Mouse (Mus musculus) lung, embryonic 15.5 days (tissue): ENCODE results near the gene Ttll11. TPM values are rescaled to one million over a fixed set of nuclear protein-coding genes. Genes with fewer than 3 reads are reported as not detected.

Source experiments
- ATAC-seq: fragments of 200-750 bp; cut with Nextera tagmentation; 2 replicates; pipeline ENCODE4 v1.8.0; 2017; ENCODE audit warnings: moderate number of reproducible peaks, borderline replicate concordance; ENCODE audit not compliant: low FRiP score, low TSS enrichment; ENCODE audit errors: extremely low read depth
- H3K27ac ChIP-seq: fragments of 300-500 bp; sonication (generic); 2 replicates; pipeline ENCODE4 v1.5.1; 2015; ENCODE audit warnings: moderate library complexity, mild to moderate bottlenecking, inconsistent platforms
- H3K27me3 ChIP-seq: fragments of 300-500 bp; sonication (generic); 2 replicates; pipeline ENCODE4 v1.6.1; 2015; ENCODE audit warnings: inconsistent platforms
- H3K36me3 ChIP-seq: fragments of 300-500 bp; sonication (generic); 2 replicates; pipeline ENCODE4 v1.6.1; 2015; ENCODE audit warnings: inconsistent platforms
- H3K4me1 ChIP-seq: fragments of 300-500 bp; sonication (generic); 2 replicates; pipeline ENCODE4 v1.6.1; 2015; ENCODE audit warnings: inconsistent platforms
- H3K4me2 ChIP-seq: fragments of 300-500 bp; sonication (generic); 2 replicates; pipeline ENCODE4 v1.6.1; 2015; ENCODE audit warnings: inconsistent platforms, mild to moderate bottlenecking, moderate library complexity
- H3K4me3 ChIP-seq: fragments of 300-500 bp; sonication (generic); 2 replicates; pipeline ENCODE4 v1.5.1; 2015; ENCODE audit warnings: mild to moderate bottlenecking, inconsistent platforms
- H3K9ac ChIP-seq: fragments of 300-500 bp; sonication (generic); 2 replicates; pipeline ENCODE4 v1.6.1; 2015; ENCODE audit warnings: inconsistent platforms
- H3K9me3 ChIP-seq: fragments of 300-500 bp; sonication (generic); 2 replicates; pipeline ENCODE4 v1.6.1; 2016; ENCODE audit warnings: inconsistent platforms
- WGBS: fragments of 180-500 bp; shearing (Covaris S2); methylation state at CpG from one replicate; pipeline ENCODE4 v1.1.7; 2015; 5-methylcytosine and 5-hydroxymethylcytosine counted together
- polyA plus RNA-seq: library from polyadenylated mRNA; unstranded; fragments of >200 nt; fragmentation: Nextera tagmentation; extraction: Ambion mirVana; gene quantifications from 2 replicates; pipeline ENCODE4 v1.2.1, GENCODE M21; 2015

Ttll11 gene
- polyA plus RNA-seq, 1 experiment from 2014 or later: 0.77 TPM

DNA sequence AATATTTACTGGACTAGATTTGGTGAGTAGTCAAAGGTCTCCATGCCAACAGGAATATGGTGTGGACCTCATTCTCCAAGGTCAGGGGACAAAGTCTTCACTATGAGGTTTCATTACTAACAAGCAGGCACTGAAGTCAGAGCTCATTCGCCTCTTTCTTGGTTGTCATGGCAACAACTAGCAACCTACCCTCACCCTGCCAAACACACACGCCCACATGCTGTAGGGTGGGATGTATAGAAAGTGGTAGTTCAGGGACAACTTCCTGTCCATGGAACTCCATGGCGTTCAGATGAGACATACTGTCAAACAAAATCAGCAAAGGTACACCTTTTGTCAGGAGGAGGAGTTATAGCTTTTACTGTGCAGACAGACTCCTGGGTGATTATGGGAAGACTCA is 170.6 kb downstream of the Ttll11 start:
- no peaks in the 10 kb centered on the region for H3K36me3 ChIP-seq
- no peak overlapping the region for H3K4me3 ChIP-seq
- ATAC-seq: no peak
- H3K4me2 ChIP-seq: no peak overlapping the region
- no peak overlapping the region for H3K27ac ChIP-seq
- H3K9me3 ChIP-seq: no peaks in the 10 kb centered on the region
- H3K4me1 ChIP-seq: no peaks in the 10 kb centered on the region
- WGBS: 17% methylated on average over 3 of the region's 3 CpGs
- H3K27me3 ChIP-seq: no peaks in the 10 kb centered on the region; the same call in 1 of the 2 replicates
- H3K9ac ChIP-seq: no peak overlapping the region

DNA sequence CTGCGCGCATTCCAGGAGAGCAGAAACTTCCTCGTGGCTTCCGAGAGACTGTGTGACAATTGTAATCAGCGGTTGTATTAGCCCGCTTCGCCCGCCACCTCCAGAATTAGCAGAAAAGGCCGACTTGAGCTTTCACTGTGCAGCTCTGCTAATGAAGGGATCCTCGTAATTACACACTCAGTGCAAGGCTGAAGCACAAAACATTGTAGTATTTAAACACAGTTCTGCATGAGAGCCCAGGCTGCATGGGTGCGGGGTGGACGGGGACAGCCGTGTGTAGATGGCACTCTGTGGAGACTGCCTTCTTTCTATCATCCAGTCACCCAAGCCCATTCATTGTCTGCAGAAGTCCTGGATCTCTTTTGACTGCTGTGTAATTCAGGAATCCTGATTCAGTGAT is 173.8 kb downstream of the Ttll11 start:
- no peak for ATAC-seq
- Histone ChIP-seq H3K9ac (no peak overlapping the region), H3K36me3 (no peaks in the 10 kb centered on the region), H3K9me3 (no peaks in the 10 kb centered on the region), H3K4me2 (no peak overlapping the region), H3K27me3 (no peaks in the 10 kb centered on the region; the same call in 1 of the 2 replicates), H3K27ac (no peak overlapping the region), H3K4me3 (no peak overlapping the region), H3K4me1 (no peaks in the 10 kb centered on the region)
- WGBS: 78% methylated on average over 13 of the region's 13 CpGs

DNA sequence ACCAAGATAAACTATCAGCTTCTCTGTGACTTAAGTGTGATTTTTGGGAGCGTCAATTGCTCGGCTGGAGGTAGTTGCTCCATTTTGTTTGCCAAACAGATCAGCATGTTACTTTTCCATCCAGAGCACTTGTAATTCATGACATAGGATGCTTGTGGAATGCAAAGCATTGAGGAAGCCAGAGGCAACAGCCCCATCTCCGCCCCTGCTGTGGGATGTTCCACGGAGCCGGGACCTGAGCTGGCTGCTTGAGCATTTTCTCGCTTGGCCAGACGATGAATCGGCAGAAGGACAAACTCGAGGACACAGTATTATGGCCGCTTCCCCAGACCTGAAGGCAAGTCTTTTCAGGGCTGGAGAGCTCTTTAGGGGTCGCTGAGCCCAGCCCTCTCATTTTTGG is 176.6 kb downstream of the Ttll11 start:
- no peak overlapping the region for H3K27ac ChIP-seq
- no peaks in the 10 kb centered on the region for H3K4me1 ChIP-seq
- H3K36me3 ChIP-seq: no peaks in the 10 kb centered on the region
- H3K9ac ChIP-seq: no peak overlapping the region
- 82% methylated on average over 11 of the region's 11 CpGs for WGBS
- no peak overlapping the region for H3K4me3 ChIP-seq
- H3K9me3 ChIP-seq: no peaks in the 10 kb centered on the region
- H3K27me3 ChIP-seq: no peaks in the 10 kb centered on the region
- ATAC-seq: no peak
- no peak overlapping the region for H3K4me2 ChIP-seq

DNA sequence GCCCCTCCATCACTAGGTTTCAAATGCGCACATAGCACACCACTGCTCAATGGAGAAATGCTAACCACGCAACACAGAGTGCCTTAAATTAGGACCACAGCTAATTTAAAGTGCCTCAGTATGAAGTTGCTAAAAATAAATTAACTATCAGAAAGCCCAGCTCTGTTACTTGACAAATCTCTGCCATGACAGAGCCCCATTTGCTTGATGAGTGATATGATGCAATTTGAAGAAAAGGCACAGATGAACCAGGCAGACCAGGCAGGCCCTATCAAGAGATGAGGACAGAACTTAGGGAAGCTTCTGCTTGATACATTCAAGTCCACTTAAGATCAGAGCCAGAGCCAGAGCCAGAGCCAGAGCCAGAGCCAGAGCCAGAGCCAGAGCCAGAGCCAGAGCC is 178.0 kb downstream of the Ttll11 start:
- no peaks in the 10 kb centered on the region for H3K4me1 ChIP-seq
- no peak overlapping the region for H3K9ac ChIP-seq
- no peak overlapping the region for H3K4me2 ChIP-seq
- no peak overlapping the region for H3K27ac ChIP-seq
- no peaks in the 10 kb centered on the region for H3K9me3 ChIP-seq
- no peaks in the 10 kb centered on the region for H3K36me3 ChIP-seq
- H3K27me3 ChIP-seq: no peaks in the 10 kb centered on the region
- 89% methylated on average over 2 of the region's 2 CpGs for WGBS
- ATAC-seq: no peak
- H3K4me3 ChIP-seq: no peak overlapping the region

DNA sequence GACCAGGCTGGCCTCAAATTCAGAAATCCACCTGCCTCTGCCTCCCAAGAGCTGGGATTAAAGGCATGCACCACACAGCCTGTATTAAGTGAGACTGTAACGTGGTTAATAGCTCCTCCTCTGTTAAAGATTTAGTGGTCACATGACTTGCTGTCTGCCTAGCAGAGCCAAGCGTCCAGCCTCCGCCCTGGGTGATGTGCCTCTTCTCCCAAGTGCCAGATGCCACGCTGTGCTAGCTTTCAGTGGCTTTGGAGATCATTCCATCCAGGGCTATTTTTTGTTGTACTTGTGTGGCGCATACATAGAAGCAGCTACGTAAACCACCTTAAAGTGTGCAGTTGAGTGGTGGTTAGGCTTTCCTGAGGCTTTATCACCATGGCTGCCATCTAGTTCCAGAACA is 180.6 kb downstream of the Ttll11 start:
- WGBS: 72% methylated on average over 6 of the region's 6 CpGs
- no peaks in the 10 kb centered on the region for H3K36me3 ChIP-seq

DNA sequence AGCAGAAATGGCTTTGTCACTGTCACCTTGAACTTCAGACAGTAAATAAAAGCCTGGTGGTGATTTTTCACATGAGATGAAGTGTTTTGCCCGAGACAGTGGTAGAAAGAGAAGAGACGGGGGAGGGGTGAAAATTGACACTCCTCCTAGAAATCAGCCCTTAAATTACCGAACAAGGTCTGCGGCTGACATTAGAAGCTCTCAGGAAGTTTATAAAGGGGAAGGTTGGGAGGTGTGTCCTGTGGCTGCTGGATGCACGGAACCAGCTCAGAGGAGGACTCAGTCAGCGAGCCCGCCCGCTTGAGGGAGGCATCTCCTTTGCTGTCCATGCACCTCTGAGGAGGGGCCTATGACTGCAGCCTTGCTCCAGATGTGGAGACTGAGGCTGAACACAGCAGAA is 181.7 kb downstream of the Ttll11 start:
- Histone ChIP-seq H3K27ac (no peak overlapping the region), H3K9ac (no peak overlapping the region), H3K4me3 (no peak overlapping the region), H3K27me3 (no peaks in the 10 kb centered on the region), H3K36me3 (no peaks in the 10 kb centered on the region), H3K4me1 (no peaks in the 10 kb centered on the region), H3K9me3 (no peaks in the 10 kb centered on the region), H3K4me2 (no peak overlapping the region)
- 26% methylated on average over 8 of the region's 8 CpGs for WGBS
- ATAC-seq: no peak

More for the DNA sequence above, 180.6 kb downstream of the Ttll11 start:
- no peak for ATAC-seq
- Histone ChIP-seq H3K27ac (no peak overlapping the region), H3K27me3 (no peaks in the 10 kb centered on the region), H3K4me2 (no peak overlapping the region), H3K9ac (no peak overlapping the region), H3K4me1 (no peaks in the 10 kb centered on the region), H3K4me3 (no peak overlapping the region), H3K9me3 (no peaks in the 10 kb centered on the region)

DNA sequence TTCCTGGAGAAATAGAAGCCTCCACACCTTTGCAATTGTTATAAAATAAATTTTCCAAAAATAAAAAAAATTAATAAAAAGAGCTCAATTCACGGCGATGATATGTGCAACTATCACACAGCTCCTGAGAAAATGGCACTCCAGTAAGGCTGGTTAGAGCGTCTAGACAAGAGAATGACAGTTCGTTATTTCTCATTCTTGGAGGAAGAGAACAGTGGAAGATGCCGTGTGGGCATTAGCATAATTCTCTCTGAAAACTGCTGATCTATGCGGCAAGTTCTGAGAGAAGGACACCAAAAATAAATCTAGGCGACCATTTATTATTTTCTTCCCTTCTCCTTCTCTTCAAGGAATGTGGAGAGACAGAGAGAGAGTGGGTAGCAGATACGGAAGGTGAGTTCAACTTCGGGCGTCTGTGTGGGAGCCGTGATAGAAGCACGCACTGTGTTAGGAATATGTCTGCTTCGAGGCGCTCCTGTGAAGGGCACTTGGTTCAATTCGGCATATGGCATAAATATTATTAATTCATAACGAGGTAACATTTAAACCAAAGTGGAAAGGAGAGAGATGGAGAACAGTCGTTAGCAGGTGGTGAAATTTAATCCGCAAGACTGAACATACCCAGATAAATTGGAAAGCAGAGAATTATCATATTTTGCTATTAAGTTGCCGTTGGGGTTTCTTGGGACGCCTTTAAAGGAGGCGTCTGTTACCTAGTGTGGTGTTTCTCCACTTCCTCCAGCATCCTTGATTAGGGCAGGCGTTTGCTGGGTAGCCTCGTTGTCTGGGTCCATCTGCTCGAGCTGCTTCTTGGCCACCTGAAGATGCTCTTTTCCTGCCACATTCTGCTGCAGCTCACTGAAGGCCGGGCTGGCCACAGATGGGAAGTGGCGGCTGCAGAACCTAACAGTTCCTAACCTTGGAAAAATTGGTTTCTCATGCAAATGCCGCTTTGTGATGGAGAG is 190.1 kb downstream of the Ttll11 start:
- Histone ChIP-seq H3K9ac (no peak overlapping the region), H3K27me3 (no peaks in the 10 kb centered on the region), H3K36me3 (no peaks in the 10 kb centered on the region), H3K4me3 (no peak overlapping the region), H3K27ac (no peak overlapping the region), H3K4me1 (no peaks in the 10 kb centered on the region), H3K4me2 (no peak overlapping the region), H3K9me3 (no peaks in the 10 kb centered on the region)
- WGBS: 79% methylated on average over 27 of the region's 27 CpGs
- ATAC-seq: no peak

DNA sequence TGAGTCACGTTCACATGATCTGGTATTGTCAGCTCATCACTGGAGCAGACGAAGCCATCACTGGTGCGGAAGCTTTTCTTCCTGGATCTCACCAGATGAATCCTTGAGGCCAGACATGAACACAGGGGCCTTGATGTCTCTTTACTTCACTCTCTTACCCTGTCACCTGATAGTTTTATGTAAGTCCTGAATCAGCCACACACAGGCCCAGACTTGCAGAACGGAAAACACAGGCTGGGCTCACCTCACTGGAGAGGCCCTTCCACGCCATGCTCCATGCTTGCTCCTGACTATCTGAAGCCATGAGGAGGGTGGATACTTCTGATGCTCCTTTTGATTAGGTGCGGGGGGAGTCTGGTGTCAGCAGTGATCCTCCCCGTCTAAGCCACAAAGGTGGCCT is 193.8 kb downstream of the Ttll11 start:
- Histone ChIP-seq H3K4me2 (no peak overlapping the region), H3K4me3 (no peak overlapping the region), H3K9me3 (no peaks in the 10 kb centered on the region), H3K36me3 (no peaks in the 10 kb centered on the region), H3K4me1 (0 out of 2 replicates have a peak, but pooled peaks cover 6% of the 10 kb centered on the region), H3K27ac (no peak overlapping the region), H3K9ac (no peak overlapping the region), H3K27me3 (no peaks in the 10 kb centered on the region)
- no peak for ATAC-seq
- 81% methylated on average over 7 of the region's 7 CpGs for WGBS

DNA sequence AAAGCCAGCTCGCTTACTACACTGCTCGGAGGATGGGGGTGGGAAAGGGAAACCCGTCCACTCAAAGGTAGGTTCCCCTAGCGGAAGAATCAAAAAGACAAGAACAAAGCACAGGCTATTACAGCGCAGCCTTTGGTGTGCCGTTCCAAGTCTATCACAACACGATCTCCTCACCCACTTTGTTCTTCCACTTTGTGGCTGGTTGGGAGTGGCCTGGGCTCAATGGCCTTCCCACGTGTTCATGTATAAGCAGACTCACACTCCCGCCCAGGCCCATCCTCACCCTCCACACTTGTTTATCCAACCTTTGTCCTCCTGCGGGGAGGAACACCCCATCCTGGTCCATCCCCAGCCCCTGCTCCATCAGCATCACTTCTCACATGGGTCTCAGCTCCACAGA is 196.3 kb downstream of the Ttll11 start:
- H3K9ac ChIP-seq: no peak overlapping the region
- H3K27ac ChIP-seq: no peak overlapping the region
- H3K4me2 ChIP-seq: no peak overlapping the region
- no peak for ATAC-seq
- 44% methylated on average over 10 of the region's 10 CpGs for WGBS
- H3K4me3 ChIP-seq: no peak overlapping the region
- H3K36me3 ChIP-seq: no peaks in the 10 kb centered on the region
- no peaks in the 10 kb centered on the region for H3K27me3 ChIP-seq
- no peaks in the 10 kb centered on the region for H3K9me3 ChIP-seq
- H3K4me1 ChIP-seq: 0 out of 2 replicates have a peak, but pooled peaks cover 6% of the 10 kb centered on the region

DNA sequence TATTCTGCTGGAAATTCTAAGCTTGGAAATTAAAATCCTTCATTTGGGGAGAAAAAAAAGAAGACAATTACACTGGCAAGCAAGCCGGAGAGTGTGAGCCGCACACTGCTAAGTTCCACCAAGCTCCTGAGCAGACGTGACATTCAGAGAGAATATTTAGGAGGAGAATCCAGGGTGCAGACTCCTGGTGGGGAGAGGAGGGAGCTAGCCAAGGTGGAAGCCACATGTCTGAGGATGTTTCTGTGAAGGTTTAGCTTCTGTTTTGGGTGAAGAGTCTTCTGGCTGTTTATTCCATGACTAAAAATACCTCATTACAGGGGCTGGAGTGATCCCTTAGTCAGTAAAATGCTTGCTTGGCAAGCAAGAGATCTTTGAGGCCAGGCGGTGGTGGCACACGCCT is 200.4 kb downstream of the Ttll11 start:
- H3K9me3 ChIP-seq: no peaks in the 10 kb centered on the region
- H3K27me3 ChIP-seq: no peaks in the 10 kb centered on the region
- H3K27ac ChIP-seq: no peak overlapping the region
- WGBS: 86% methylated on average over 5 of the region's 5 CpGs
- ATAC-seq: no peak
- H3K4me3 ChIP-seq: no peak overlapping the region
- H3K4me1 ChIP-seq: peaks cover 14% of the 10 kb centered on the region
- no peak overlapping the region for H3K4me2 ChIP-seq
- no peak overlapping the region for H3K9ac ChIP-seq
- H3K36me3 ChIP-seq: no peaks in the 10 kb centered on the region

DNA sequence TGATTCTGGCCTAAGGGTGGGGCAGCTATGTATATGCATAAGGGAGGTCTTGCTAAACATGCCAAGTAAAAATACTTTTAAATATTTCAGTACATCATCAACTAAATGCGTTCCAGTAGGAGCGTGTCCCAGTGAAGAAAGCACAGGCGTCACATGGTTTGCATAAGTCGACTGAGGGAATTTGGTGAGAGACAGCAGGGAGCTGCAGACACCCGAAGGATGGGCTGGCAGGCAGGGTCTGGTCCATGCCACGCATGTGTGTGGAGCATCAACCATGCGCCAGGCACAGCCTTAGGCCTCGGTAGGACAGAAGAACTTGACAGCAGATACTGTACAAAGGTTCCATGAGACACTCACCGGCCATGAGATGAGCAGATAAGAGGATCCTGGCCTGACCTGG is 202.8 kb downstream of the Ttll11 start:
- no peak overlapping the region for H3K27ac ChIP-seq
- H3K36me3 ChIP-seq: no peaks in the 10 kb centered on the region
- ATAC-seq: no peak
- no peaks in the 10 kb centered on the region for H3K27me3 ChIP-seq
- no peaks in the 10 kb centered on the region for H3K9me3 ChIP-seq
- 82% methylated on average over 9 of the region's 9 CpGs for WGBS
- H3K4me1 ChIP-seq: peaks cover 11% of the 10 kb centered on the region
- H3K9ac ChIP-seq: no peak overlapping the region
- no peak overlapping the region for H3K4me3 ChIP-seq
- H3K4me2 ChIP-seq: no peak overlapping the region

DNA sequence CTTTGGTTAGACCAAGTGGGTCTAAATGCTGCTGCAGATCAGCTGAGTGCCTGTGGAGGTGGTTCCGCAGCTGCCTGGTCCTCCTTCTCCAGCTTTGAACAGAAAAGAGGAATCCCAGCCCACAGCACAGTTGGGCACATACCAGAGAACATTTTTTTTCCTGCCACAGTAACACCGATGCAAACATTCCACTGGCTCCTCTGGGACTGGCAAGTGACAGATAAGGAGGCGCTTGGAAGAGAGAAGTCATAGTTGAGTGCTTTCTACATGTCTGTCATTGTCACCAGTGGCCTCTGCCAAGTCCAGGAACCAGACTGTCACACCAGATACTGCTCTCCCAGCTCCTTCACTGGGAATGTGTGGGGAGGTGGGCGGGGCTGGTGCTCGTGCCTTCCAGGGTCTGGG is 204.1 kb downstream of the Ttll11 start:
- ATAC-seq: peak; percentile 62; the same call in 1 of the 2 replicates
- no peak overlapping the region for H3K9ac ChIP-seq
- 15% methylated on average over 5 of the region's 5 CpGs for WGBS
- H3K4me3 ChIP-seq: no peak overlapping the region
- no peak overlapping the region for H3K4me2 ChIP-seq
- no peaks in the 10 kb centered on the region for H3K9me3 ChIP-seq
- H3K27ac ChIP-seq: no peak overlapping the region
- H3K36me3 ChIP-seq: no peaks in the 10 kb centered on the region
- no peaks in the 10 kb centered on the region for H3K27me3 ChIP-seq
- peaks cover 11% of the 10 kb centered on the region for H3K4me1 ChIP-seq
